Mouse (Mus musculus) testis, adult 2 months (tissue): ENCODE data around the gene Dgki.

ENCODE experiments used
- CTCF ChIP-seq: fragments of 200-500 bp; IDR thresholded peaks from 2 replicates; pipeline ENCODE4 v1.5.1; 2012; ENCODE audit warnings: low read depth, mild to moderate bottlenecking, inconsistent platforms, low read length, moderate library complexity; ENCODE audit not compliant: control insufficient read depth, insufficient read depth, insufficient replicate concordance
- POLR2A ChIP-seq: fragments of 200-500 bp; IDR thresholded peaks from 2 replicates; pipeline ENCODE4 v1.6.1; 2012; ENCODE audit warnings: low read depth, mild to moderate bottlenecking, inconsistent platforms, low read length, moderate library complexity; ENCODE audit not compliant: control insufficient read depth

DNA sequence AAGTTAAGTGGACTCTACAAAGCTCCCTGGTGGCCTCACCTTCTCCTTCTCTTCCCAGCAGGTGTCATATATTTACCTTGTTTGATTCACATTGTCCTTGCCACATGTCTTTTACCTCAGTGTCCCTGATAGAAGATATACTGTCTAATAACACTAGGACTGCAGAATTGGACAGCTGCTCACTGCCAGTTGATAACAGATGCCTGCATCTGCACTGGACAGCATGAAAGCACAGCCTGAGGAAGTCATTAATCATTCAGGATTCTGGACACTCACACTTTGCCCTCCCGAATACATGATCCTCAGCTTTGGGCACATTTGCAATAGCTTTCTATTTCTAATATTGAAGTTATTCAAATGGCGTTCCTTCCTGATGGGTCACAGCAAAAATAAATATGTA lies 362.5 kb downstream of the Dgki start:
- TF ChIP-seq POLR2A: no peak
- TF ChIP-seq CTCF: no peak
